14 mouse cellular contexts compared by ENCODE assay signal in genomic region chr5:135451100-135451499, GRCm38 (mm10).
"Had no signal": no experiment of that assay in that cellular context is flagged by ENCODE, and none has a peak within 500 bp of the region (broad histone marks: within the 10 kb centered on the region; RNA-seq: fewer than 3 reads in every experiment).

No protein-coding gene starts in this region.

- H3K4me3 ChIP-seq: limb, embryonic 12.5 days; liver, embryonic 13.5 days; lung, embryonic 15.5 days; midbrain, embryonic 13.5 days; myocyte; neural tube, embryonic 15.5 days had no signal

- DNase-seq: kidney, adult 8-10 months; kidney, postnatal 25 days; liver; liver, embryonic 13.5 days; liver, postnatal 0 days; right cerebral cortex, postnatal 4 days; spleen, adult 18-20 months; thymus, postnatal 36 days had no signal

- H3K27ac ChIP-seq: limb, embryonic 12.5 days; liver, embryonic 13.5 days; lung, embryonic 15.5 days; midbrain, embryonic 13.5 days; neural tube, embryonic 15.5 days had no signal

- ATAC-seq: intestine, postnatal 0 days; liver, postnatal 0 days; midbrain, embryonic 13.5 days had no signal
